ENCODE assay signal across 30 mouse cellular contexts in the genomic region with DNA sequence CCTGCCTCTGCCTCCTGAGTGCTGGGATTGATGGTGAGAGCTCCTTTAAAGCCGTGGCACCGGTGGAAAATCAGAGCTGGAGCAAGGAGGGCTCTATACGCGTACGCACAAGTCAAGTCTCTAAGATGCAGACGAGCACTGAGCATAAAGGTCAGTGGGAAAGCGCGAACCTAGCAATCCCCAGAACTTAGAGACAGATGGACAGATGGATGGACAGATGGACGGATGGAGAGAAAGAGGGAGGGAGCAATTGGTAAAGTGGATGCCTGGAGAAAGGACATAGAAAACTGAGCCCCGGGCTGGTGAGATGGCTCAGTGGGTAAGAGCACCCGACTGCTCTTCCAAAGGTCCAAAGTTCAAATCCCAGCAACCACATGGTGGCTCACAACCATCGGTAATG. TPM values are rescaled to one million over a fixed set of nuclear protein-coding genes. Genes with fewer than 3 reads are reported as not detected.
A peak's percentile ranks its signal among the peaks of the same experiment; 100 is the strongest.
DNase-seq lines count a peak whose midpoint lies in the region; ATAC-seq and TF ChIP-seq lines count a peak whose summit lies in the region.
"Had no signal": no experiment of that assay in that cellular context is flagged by ENCODE, and none has a peak within 500 bp of the region (broad histone marks: within the 10 kb centered on the region; RNA-seq: fewer than 3 reads in every experiment).

No protein-coding gene starts in this region.

- no peak for TF ChIP-seq CTCF in testis, adult 2 months (IDR thresholded peaks at IDR 0.05; ENCODE audit: control insufficient read depth, insufficient read depth, insufficient replicate concordance, low read depth, low read length)

- no peak overlapping the region for H3K4me3 ChIP-seq in heart, embryonic 13.5 days
- H3K4me3 ChIP-seq in heart, embryonic 10.5 days: no peak overlapping the region
- H3K4me3 ChIP-seq in testis, adult 2 months (ENCODE audit: control insufficient read depth, low read depth, low read length): peak overlapping the region; percentile 45
- H3K4me3 ChIP-seq: embryonic facial prominence, embryonic 10.5 days; embryonic facial prominence, embryonic 13.5 days; erythroblast, embryonic 14.5 days; forebrain, embryonic 12.5 days; forebrain, embryonic 15.5 days; heart, adult 2 months; heart, embryonic 12.5 days; hindbrain, embryonic 12.5 days; hindbrain, embryonic 15.5 days had no signal

- H3K27me3 ChIP-seq in heart, embryonic 13.5 days (replicated peaks): no peaks in the 10 kb centered on the region
- H3K27me3 ChIP-seq in heart, embryonic 10.5 days (ENCODE audit: insufficient read depth, poor library complexity, severe bottlenecking): no peaks in the 10 kb centered on the region
- no peaks in the 10 kb centered on the region for H3K27me3 ChIP-seq in testis, adult 2 months (ENCODE audit: control insufficient read depth, insufficient read depth, low read length)
- H3K27me3 ChIP-seq: CH12.LX; embryonic facial prominence, embryonic 13.5 days; forebrain, embryonic 12.5 days; forebrain, embryonic 15.5 days; heart, embryonic 12.5 days; hindbrain, embryonic 12.5 days; hindbrain, embryonic 15.5 days; Patski had no signal

- H3K9ac ChIP-seq in heart, embryonic 13.5 days: no peak overlapping the region
- H3K9ac ChIP-seq: embryonic facial prominence, embryonic 13.5 days; forebrain, embryonic 12.5 days; forebrain, embryonic 15.5 days; heart, embryonic 12.5 days; hindbrain, embryonic 12.5 days; hindbrain, embryonic 15.5 days had no signal

- no peak overlapping the region for H3K4me2 ChIP-seq in heart, embryonic 13.5 days
- H3K4me2 ChIP-seq: embryonic facial prominence, embryonic 13.5 days; forebrain, embryonic 12.5 days; forebrain, embryonic 15.5 days; heart, embryonic 12.5 days; hindbrain, embryonic 12.5 days; hindbrain, embryonic 15.5 days had no signal

- peaks cover 61% of the 10 kb centered on the region for H3K36me3 ChIP-seq in heart, embryonic 13.5 days
- H3K36me3 ChIP-seq in heart, embryonic 10.5 days: peaks cover 40% of the 10 kb centered on the region
- no peaks in the 10 kb centered on the region; the same call in 1 of the 2 replicates for H3K36me3 ChIP-seq in testis, adult 2 months (ENCODE audit: control insufficient read depth, insufficient read depth, low read length)

- TF ChIP-seq POLR2A in testis, adult 2 months (IDR thresholded peaks at IDR 0.05; ENCODE audit: control insufficient read depth, low read depth, low read length): no peak

- peaks cover 44% of the 10 kb centered on the region for H3K4me1 ChIP-seq in heart, embryonic 13.5 days
- peaks cover 31% of the 10 kb centered on the region for H3K4me1 ChIP-seq in heart, embryonic 10.5 days
- peaks cover 8% of the 10 kb centered on the region for H3K4me1 ChIP-seq in testis, adult 2 months (ENCODE audit: control insufficient read depth, insufficient read depth, low read length)

- WGBS in heart, embryonic 13.5 days: 91% methylated on average over 12 of the region's 12 CpGs
- WGBS in heart, embryonic 10.5 days: 90% methylated on average over 12 of the region's 12 CpGs

- H3K27ac ChIP-seq in heart, embryonic 13.5 days (replicated peaks): 0 out of 2 replicates have a peak overlapping the region, but pooled peaks have one; percentile 24
- no peak overlapping the region for H3K27ac ChIP-seq in heart, embryonic 10.5 days
- no peak overlapping the region for H3K27ac ChIP-seq in testis, adult 2 months (ENCODE audit: control insufficient read depth, insufficient read depth, low read depth, low read length)
- H3K27ac ChIP-seq: embryonic facial prominence, embryonic 10.5 days; embryonic facial prominence, embryonic 13.5 days; forebrain, embryonic 12.5 days; forebrain, embryonic 15.5 days; hindbrain, embryonic 12.5 days; hindbrain, embryonic 15.5 days had no signal

- DNase-seq in cerebellum, adult 9-11 months: peak; percentile 54
- DNase-seq in cerebellum, adult 11-12 months: no peak
- DNase-seq in heart, embryonic 10.5 days (ENCODE audit: low spot score): no peak
- no peak for DNase-seq in testis, postnatal 10 days (ENCODE audit: low spot score)
- DNase-seq: adrenal gland, postnatal 10 days; adrenal gland, postnatal 36 days; B cell, adult 2 months; cerebellum, adult 11 months; cerebellum, adult 9-10 months; cerebellum, postnatal 36 days; embryo, embryonic 11 days; gastrocnemius, postnatal 14 days; heart, adult 2 months; kidney, adult 2 months had no signal

- no peak for ATAC-seq in heart, embryonic 13.5 days (ENCODE audit: extremely low read depth, insufficient number of reproducible peaks, low FRiP score, low TSS enrichment)
- ATAC-seq: forebrain, embryonic 15.5 days; intestine, postnatal 0 days; Patski had no signal

- H3K9me3 ChIP-seq in heart, embryonic 13.5 days: no peaks in the 10 kb centered on the region
- H3K9me3 ChIP-seq in heart, embryonic 10.5 days: no peaks in the 10 kb centered on the region
- H3K9me3 ChIP-seq: embryonic facial prominence, embryonic 10.5 days; embryonic facial prominence, embryonic 13.5 days; forebrain, embryonic 12.5 days; forebrain, embryonic 15.5 days; G1E; hindbrain, embryonic 12.5 days; hindbrain, embryonic 15.5 days had no signal

RNA-seq across cellular contexts. Expression of gene Gm42417, which starts 1.6 kb away (rescaled TPM):
- polyA plus RNA-seq in heart, embryonic 13.5 days (2015; fragmentation: Nextera tagmentation; extraction: Ambion mirVana): not detected in 2 replicates
- 0.20 and 1.0 TPM in 2 replicates for polyA plus RNA-seq in heart, embryonic 10.5 days (2016; fragmentation: Nextera tagmentation; extraction: Ambion mirVana)
- 0.05 and 0.08 TPM in 2 replicates for polyA plus RNA-seq in testis, adult 2 months (2012; rRNA removed)
- polyA plus RNA-seq: embryonic facial prominence, embryonic 13.5 days; erythroblast, embryonic 14.5 days; forebrain, embryonic 15.5 days; heart, adult 2 months; heart, postnatal 0 days; hindbrain, embryonic 12.5 days; intestine, embryonic 14.5 days; kidney, adult 2 months had no signal

RNA-seq across cellular contexts. Expression of gene Ankrd23, which starts 4.1 kb away (rescaled TPM):
- 17.7 and 20.1 TPM in 2 replicates for polyA plus RNA-seq in heart, embryonic 13.5 days (2015; fragmentation: Nextera tagmentation; extraction: Ambion mirVana)
- polyA plus RNA-seq in heart, embryonic 10.5 days (2016; fragmentation: Nextera tagmentation; extraction: Ambion mirVana): 16.7 and 19.0 TPM in 2 replicates
- polyA plus RNA-seq in testis, adult 2 months (2012; rRNA removed): 11.0 and 11.5 TPM in 2 replicates

RNA-seq across cellular contexts. Expression of gene Ankrd39, which starts 6.4 kb away (rescaled TPM):
- 23.6 and 27.2 TPM in 2 replicates for polyA plus RNA-seq in heart, embryonic 13.5 days (2015; fragmentation: Nextera tagmentation; extraction: Ambion mirVana)
- 23.9 and 24.5 TPM in 2 replicates for polyA plus RNA-seq in heart, embryonic 10.5 days (2016; fragmentation: Nextera tagmentation; extraction: Ambion mirVana)
- polyA plus RNA-seq in testis, adult 2 months (2012; rRNA removed): 13.7 and 17.0 TPM in 2 replicates

RNA-seq across cellular contexts. Expression of gene Sema4c, which starts 17.3 kb away (rescaled TPM):
- polyA plus RNA-seq in heart, embryonic 13.5 days (2015; fragmentation: Nextera tagmentation; extraction: Ambion mirVana): 10.0 and 10.2 TPM in 2 replicates
- 12.2 and 15.2 TPM in 2 replicates for polyA plus RNA-seq in heart, embryonic 10.5 days (2016; fragmentation: Nextera tagmentation; extraction: Ambion mirVana)
- 14.6 and 15.8 TPM in 2 replicates for polyA plus RNA-seq in testis, adult 2 months (2012; rRNA removed)
- polyA plus RNA-seq: G1E had no signal

RNA-seq across cellular contexts. Expression of gene Cnnm3, which starts 29.1 kb away (rescaled TPM):
- 2.0 and 2.4 TPM in 2 replicates for polyA plus RNA-seq in heart, embryonic 13.5 days (2015; fragmentation: Nextera tagmentation; extraction: Ambion mirVana)
- polyA plus RNA-seq in heart, embryonic 10.5 days (2016; fragmentation: Nextera tagmentation; extraction: Ambion mirVana): 1.5 and 2.5 TPM in 2 replicates
- polyA plus RNA-seq in testis, adult 2 months (2012; rRNA removed): 5.6 and 5.9 TPM in 2 replicates
